Mouse (Mus musculus) adrenal gland, adult (tissue): ENCODE results near the gene Ddb2.

ENCODE experiments used
- DNase-seq, 2 experiments: peaks; one replicate each; pipeline ENCODE4 v3.0.0; 2022 to 2023; ENCODE audit warnings: low spot score in 1 of 2; ENCODE audit not compliant: inconsistent age in 2 of 2

Ddb2 gene

DNA sequence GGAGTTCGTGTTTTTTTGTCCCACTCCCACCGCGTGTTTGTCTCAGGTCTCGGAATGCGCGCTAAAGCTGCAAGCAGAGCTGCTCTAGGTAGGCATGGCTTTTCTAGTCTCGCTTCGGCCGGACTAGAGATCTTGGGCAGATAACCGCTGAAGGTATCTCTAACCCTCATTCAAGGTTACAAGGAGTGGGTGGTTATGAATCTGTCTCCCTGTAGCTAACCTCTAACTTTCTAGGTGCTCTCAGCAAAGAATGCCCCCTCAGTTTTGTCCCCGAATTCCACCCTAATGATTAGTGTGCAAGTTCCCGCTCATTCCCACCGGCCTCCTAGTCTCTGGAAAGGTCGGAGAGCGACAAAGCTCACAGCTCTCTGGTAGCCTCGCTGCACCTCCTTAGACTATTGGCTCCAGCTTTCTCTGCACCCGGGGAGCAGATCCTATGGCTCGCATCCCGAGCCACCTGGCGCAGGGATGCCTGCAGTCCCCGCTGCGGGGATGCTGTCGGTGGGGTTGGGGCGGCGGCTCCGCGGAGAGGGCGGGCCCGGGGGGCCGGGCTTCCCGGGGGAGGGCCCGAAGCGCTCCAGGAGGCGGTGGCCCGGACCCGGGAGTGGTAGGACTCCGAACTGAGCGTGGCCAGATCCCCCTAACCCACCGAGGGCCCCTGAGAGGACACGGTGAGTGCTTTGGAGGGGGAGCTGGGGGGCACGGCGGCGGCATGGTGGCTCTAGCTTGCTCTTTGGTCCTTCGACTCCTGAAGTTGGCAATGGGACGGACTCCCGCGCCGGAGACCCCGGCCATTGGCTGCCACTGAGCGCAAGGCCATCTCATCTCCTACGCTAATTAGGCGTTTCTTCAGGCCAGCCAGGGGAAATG is 19.7 kb upstream of the Ddb2 start:
- peak; percentile 81 to 94 for DNase-seq

DNA sequence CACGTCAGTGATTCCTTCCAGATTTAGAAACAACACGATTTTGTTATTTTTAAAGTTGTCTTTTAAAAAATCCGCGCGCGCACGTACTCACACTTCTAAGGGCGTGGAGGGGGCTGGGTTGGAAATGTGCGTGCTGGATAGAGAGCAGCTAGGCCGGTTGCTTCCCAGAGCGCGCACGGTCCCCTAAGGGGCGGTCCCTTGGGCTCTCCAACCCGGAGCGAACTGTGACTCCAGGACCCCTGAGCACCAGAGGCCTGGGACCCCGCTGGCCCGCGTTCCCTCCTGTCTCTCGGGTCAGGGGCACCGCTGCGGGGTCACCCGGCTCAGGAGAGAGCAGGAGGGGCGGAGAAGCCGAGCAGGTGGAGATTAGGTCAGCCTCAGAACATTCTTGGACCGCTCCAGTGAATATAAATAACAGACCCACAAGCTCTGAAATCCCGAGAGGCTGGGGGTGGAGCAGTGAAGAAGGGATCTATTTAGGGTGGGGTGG is 18.9 kb upstream of the Ddb2 start, which contains the start of gene Pacsin3:
Pacsin3 (plus strand) TSS at position 294 of the 490 bp plus-strand sequence.
- DNase-seq, result peak in 1 of 2 experiments; percentile 63

- DNase-seq, result no peak
Observed at GRCm38 (mm10) chr2:91254725-91255380, 18.1 kb upstream of the Ddb2 start.

DNA sequence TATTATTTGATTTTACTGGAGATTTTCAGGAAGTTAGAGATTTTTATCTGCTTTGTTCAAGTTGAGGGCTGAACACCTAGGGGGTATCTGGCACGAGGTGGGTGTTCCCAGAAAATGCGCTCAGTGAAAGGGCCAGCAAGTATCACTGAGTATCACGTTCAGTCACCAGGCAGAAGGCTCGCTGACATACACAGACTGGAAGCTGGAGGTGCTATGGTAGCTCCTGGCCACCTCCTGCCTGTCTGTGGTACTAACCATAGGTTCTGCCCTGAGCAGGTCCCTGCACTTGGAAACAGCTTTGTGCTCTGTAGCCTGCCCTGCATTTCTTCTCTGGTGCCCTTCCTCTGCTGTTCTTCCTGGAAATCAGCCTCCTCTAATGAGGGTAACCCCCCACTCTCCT is 15.7 kb upstream of the Ddb2 start:
- no peak for DNase-seq

DNA sequence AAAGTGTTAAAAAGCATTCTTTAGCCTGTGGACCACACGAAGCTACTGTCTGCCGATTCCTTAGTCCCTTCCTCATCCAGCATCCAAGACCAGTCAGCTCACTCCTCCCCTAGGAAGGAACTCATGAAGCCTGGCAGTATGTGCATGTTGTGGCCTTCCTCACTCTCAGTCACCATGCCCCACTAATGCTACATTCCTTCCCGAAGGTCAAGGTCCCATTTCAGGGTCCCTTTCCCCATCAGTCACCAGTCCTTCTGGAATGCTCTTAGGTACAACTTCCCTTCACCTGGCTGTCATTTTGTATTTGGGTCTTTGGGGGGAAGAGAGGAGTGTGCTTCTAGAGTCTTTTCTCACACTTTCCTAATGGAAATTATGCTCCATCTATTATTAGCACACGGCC is 15.2 kb upstream of the Ddb2 start:
- DNase-seq, result peak in 1 of 2 experiments; percentile 81

DNA sequence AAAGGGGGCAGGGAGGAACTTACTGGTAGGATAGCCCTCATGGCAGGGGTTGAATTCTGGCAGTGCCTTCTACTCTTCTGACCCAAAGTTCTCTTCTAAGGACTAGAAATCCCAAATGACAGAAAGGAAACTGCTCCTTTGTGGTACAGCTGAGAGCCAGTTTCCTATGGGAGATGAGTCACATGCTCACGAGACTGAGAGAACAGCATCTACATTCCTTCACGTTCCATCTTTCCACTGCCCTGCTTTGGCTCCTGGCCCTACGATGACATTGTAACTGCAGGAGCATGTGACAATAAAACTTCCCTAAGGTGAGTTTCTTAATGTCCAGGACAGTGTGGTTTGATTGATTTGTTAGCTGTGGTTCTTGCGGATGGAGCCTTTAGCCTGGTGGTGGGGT is 11.6 kb upstream of the Ddb2 start:
- DNase-seq, result no peak

DNA sequence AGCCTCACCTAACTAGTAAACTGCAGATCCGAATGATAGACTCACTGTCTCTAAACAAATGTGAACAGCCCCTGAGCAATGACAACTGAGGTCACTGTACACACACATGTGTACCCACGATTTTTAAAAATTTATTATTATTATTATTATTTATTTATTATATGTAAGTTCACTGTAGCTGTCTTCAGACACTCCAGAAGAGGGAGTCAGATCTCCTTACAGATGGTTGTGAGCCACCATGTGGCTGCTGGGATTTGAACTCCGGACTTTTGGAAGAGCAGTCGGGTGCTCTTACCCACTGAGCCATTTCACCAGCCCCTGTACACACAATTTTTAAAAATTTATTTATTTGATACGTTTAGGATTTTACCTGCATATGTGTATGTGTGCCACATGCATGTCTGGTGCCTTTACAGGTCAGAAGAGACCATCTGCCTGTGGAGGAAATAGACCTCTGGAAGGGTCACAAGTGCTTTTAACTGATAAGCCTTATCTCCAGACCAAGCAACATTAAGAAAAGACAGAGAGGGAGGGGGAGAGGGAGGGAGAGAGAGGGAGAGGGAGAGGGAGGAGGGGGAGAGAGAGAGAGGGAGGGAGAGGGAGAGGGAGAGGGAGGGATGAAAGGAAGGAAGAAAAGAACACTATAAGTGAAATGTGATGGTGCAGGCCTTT is 7.9 kb upstream of the Ddb2 start:
- DNase-seq, result no peak

GRCm38 (mm10) chr2:91243416-91243815 is 6.6 kb upstream of the Ddb2 start:
- DNase-seq, result peak in 1 of 2 experiments; percentile 39

GRCm38 (mm10) chr2:91242547-91242946 is 5.8 kb upstream of the Ddb2 start:
- DNase-seq, result peak in 1 of 2 experiments; percentile 53

DNA sequence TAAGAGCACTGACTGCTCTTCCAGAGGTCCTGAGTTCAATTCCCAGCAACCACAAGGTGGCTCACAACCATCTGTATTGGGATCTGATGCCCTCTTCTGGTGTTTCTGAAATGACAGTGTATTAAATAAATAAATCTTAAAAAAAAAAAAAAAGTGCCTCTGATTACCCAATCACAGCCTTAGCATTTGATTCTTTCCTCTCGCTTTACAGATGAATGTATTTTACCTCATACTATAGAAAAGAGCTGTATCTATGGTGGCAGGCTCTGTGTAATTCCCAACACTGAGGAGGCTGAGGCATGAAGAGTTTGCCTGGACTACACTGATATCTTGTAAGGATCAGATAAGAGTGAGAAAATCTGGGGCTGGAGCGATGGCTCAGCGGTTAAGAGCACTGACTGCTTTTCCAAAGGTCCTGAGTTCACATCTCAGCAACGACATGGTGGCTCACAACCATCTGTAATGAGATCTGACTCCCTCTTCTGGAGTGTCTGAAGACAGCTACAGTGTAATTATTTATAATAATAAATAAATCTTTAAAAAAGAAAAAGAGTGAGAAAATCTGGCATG is 814 bp upstream of the Ddb2 start:
- peak in 1 of 2 experiments; percentile 76 for DNase-seq

- no peak for DNase-seq
Observed at GRCm38 (mm10) chr2:91229735-91230134, 7.0 kb downstream of the Ddb2 start.

DNA sequence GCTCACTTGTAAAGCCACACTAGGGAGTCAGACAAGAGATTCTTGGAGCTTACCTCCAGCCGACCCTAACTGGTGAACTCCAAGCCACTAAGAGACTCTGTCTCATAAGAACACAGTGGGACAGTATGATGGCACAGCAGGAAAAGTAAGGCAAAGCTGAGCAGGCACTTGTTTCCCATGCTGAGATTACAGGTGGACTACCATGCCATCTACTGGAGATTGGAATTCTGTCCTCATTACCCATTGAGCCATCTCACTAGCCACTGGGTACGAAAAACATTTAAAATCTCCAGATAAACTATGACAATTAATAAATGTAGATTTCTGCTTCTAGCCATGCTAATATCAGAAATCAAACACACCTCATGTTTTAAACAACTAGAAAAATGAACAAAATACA is 13.2 kb downstream of the Ddb2 start:
- DNase-seq, result no peak

DNA sequence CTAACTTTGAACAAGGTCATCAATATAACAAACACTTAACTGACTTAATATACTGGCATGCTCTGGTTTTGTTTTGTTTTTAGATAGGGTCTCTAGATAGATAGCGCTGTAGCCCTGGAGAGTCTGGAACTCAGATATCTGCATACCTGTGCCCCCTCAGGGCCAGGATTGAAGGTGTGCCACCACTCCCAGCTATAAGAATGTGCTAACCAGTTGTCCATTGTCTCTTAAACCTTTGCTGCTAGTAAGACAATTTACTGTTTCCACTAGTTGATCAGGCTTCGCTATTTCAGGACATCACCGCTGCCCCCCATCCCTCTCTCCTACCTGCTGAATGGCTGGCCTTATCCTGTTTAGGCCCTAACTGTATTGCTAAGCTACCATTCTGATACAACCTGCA is 16.3 kb downstream of the Ddb2 start:
- no peak for DNase-seq

DNA sequence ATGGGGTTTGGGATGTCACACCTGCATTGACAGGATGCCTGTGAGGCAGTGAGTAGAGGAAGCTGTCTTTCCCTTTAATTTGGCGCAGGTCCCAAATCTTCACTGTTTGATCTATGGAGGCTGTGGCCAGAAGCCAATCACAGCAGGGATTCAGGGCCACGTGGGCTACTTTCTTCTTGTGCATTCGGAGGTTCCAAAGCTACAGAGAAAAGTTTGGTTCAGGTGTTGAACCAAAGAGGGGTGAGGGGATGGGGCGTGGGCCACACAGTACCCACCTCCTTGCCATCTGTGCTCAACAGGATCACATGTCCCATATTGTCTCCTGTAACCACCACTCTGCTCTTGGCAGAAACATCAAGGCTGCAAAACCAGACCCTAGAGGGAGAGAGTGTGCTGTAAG is 19.8 kb downstream of the Ddb2 start:
- peak; percentile 39 to 71 for DNase-seq

DNA sequence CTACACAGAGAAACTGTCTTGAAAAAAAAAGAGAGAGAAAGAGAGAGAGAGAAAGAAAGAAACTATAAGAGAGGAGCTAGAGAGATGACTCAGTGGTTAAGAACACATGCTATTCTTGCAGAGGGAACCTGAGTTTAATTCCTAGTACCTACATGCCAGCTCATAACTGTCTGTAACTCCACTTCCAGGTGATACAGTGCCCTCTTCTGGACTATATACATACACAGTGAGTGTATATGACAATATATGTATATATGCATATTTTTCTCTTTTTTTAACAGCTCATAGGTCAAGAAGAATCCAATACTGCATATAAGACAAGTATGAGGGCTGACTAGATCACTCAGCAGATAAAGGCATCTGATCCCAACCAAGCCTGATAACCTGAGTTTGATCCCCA is 23.5 kb downstream of the Ddb2 start:
- DNase-seq, result no peak

DNA sequence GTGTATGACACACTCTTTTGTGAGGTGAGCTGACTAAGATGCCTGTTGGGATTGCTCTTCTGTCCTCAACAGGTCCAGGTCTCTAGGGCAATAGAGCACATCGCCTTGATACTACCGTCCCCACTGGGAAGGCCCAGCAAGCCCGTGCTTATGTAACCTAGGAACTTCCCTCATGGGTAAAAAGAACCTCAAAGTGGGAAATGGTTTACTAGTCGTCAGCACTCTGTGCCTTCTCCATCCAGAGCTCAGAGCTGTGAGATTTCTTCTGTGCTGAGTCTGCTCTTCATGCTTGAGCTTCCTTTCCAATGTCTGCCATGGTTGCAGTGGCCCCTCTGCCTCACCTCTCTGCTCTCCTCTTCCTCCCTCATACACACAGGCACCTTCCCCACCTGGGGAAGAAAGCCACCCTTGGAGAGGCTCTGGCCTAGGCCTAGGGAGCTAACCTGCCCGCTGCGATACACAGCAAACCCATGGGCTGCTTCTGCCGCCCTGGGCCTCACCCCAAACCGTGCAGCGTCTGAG is 30.5 kb downstream of the Ddb2 start:
- DNase-seq, result no peak

GRCm38 (mm10) chr2:91202972-91203656 is 33.7 kb downstream of the Ddb2 start:
- peak in 1 of 2 experiments; percentile 56 for DNase-seq

- DNase-seq, result peak; percentile 95 to 99
Observed at GRCm38 (mm10) chr2:91202222-91202971, 34.4 kb downstream of the Ddb2 start, which contains the start of the genes Nr1h3 and Acp2. TSS of gene Nr1h3 (minus strand) at chr2:91202834. TSS of gene Acp2 (plus strand) at chr2:91202885.

GRCm38 (mm10) chr2:91198888-91199287 is 37.9 kb downstream of the Ddb2 start:
- no peak for DNase-seq
